Mouse (Mus musculus) erythroblast, embryonic 14.5 days (primary cell): Measurements from ENCODE around the gene Zfp384. TPM values are rescaled to one million over a fixed set of nuclear protein-coding genes. Genes with fewer than 3 reads are reported as not detected.
"Not testable (repeated sequence)": the region's sequence is repeated elsewhere in the genome, so short reads cannot be mapped to it uniquely, and the experiment has no call there.

ENCODE experiments used
- H3K27me3 ChIP-seq: 2 replicates; pipeline ENCODE4 v1.6.1; 2012; ENCODE audit warnings: inconsistent platforms; ENCODE audit not compliant: control insufficient read depth
- H3K36me3 ChIP-seq: 2 replicates; pipeline ENCODE4 v1.6.1; 2012; ENCODE audit warnings: mild to moderate bottlenecking, inconsistent platforms; ENCODE audit not compliant: control insufficient read depth
- H3K4me1 ChIP-seq: 2 replicates; pipeline ENCODE4 v1.6.1; 2012; ENCODE audit warnings: inconsistent platforms; ENCODE audit not compliant: control insufficient read depth
- H3K4me3 ChIP-seq: replicated peaks from 2 replicates; pipeline ENCODE3; 2012; ENCODE audit warnings: moderate library complexity, mild to moderate bottlenecking, inconsistent platforms
- H3K9me3 ChIP-seq: 2 replicates; pipeline ENCODE4 v1.6.1; 2012; ENCODE audit warnings: low read length, inconsistent platforms, mixed read lengths; ENCODE audit not compliant: control insufficient read depth
- GATA1 ChIP-seq: IDR thresholded peaks from 2 replicates; pipeline ENCODE4 v1.6.1; 2012; ENCODE audit warnings: low read length, inconsistent platforms, mixed read lengths
- TAL1 ChIP-seq: IDR thresholded peaks from 3 replicates; pipeline ENCODE4 v1.6.1; 2012; ENCODE audit warnings: low read length, inconsistent platforms, mixed read lengths
- polyA plus RNA-seq: library from polyadenylated mRNA; stranded (reverse); fragments of >175 nt; gene quantifications from 2 replicates; pipeline ENCODE4 v1.2.3, GENCODE M21; 2012

Zfp384 gene
- polyA plus RNA-seq, 1 experiment = 3.9 TPM

GRCm38 (mm10) chr6:125040221-125040620, 31.3 kb downstream of the Zfp384 start:
- no peaks in the 10 kb centered on the region for H3K27me3 ChIP-seq
- peak overlapping the region; percentile 90 for H3K4me3 ChIP-seq
- peaks cover 6% of the 10 kb centered on the region; the same call in 1 of the 2 replicates for H3K9me3 ChIP-seq
- peaks cover 58% of the 10 kb centered on the region for H3K36me3 ChIP-seq
- TF ChIP-seq GATA1 (no peak), TAL1 (no peak)
- peaks cover 42% of the 10 kb centered on the region for H3K4me1 ChIP-seq

- Histone ChIP-seq H3K36me3 (peaks cover 57% of the 10 kb centered on the region), H3K9me3 (peaks cover 6% of the 10 kb centered on the region; the same call in 1 of the 2 replicates), H3K4me1 (peaks cover 42% of the 10 kb centered on the region), H3K27me3 (no peaks in the 10 kb centered on the region), H3K4me3 (peak overlapping the region; percentile 90)
- TF ChIP-seq TAL1 = no peak
- no peak for TF ChIP-seq GATA1
These were observed 32.1 kb downstream of the Zfp384 start for GRCm38 (mm10) chr6:125041047-125041446.

GRCm38 (mm10) chr6:125042081-125042480, 33.1 kb downstream of the Zfp384 start:
- H3K9me3 ChIP-seq = peaks cover 6% of the 10 kb centered on the region; the same call in 1 of the 2 replicates
- TF ChIP-seq GATA1 (no peak), TAL1 (no peak)
- H3K36me3 ChIP-seq = peaks cover 57% of the 10 kb centered on the region
- H3K4me3 ChIP-seq = peak overlapping the region; percentile 6
- peaks cover 46% of the 10 kb centered on the region for H3K4me1 ChIP-seq
- H3K27me3 ChIP-seq = no peaks in the 10 kb centered on the region

- Histone ChIP-seq H3K27me3 (no peaks in the 10 kb centered on the region), H3K4me3 (no peak overlapping the region), H3K9me3 (no peaks in the 10 kb centered on the region), H3K4me1 (peaks cover 30% of the 10 kb centered on the region), H3K36me3 (peaks cover 83% of the 10 kb centered on the region)
- TF ChIP-seq TAL1 = no peak
- no peak for TF ChIP-seq GATA1
These were observed 37.7 kb downstream of the Zfp384 start for GRCm38 (mm10) chr6:125046691-125047090.

- no peak for TF ChIP-seq GATA1
- no peak for TF ChIP-seq TAL1
- Histone ChIP-seq H3K36me3 (peaks cover 88% of the 10 kb centered on the region), H3K4me3 (no peak within 1 kb of the TSS), H3K27me3 (no peaks in the 10 kb centered on the region), H3K9me3 (no peaks in the 10 kb centered on the region), H3K4me1 (peaks cover 19% of the 10 kb centered on the region)
These were observed 40.7 kb downstream of the Zfp384 start, which contains the start of gene Acrbp for GRCm38 (mm10) chr6:125049678-125050077. Acrbp (plus strand) TSS chr6:125049689.

- TF ChIP-seq TAL1 (no peak), GATA1 (no peak)
- H3K4me1 ChIP-seq = peaks cover 19% of the 10 kb centered on the region
- H3K9me3 ChIP-seq = no peaks in the 10 kb centered on the region
- no peak overlapping the region for H3K4me3 ChIP-seq
- H3K27me3 ChIP-seq = no peaks in the 10 kb centered on the region
- peaks cover 76% of the 10 kb centered on the region for H3K36me3 ChIP-seq
These were observed 42.3 kb downstream of the Zfp384 start for GRCm38 (mm10) chr6:125051237-125051636.

- Histone ChIP-seq H3K4me3 (no peak overlapping the region), H3K4me1 (peaks cover 55% of the 10 kb centered on the region), H3K27me3 (no peaks in the 10 kb centered on the region), H3K9me3 (no peaks in the 10 kb centered on the region), H3K36me3 (no peaks in the 10 kb centered on the region)
- no peak for TF ChIP-seq TAL1
These were observed 52.5 kb downstream of the Zfp384 start for GRCm38 (mm10) chr6:125061493-125061892.

GRCm38 (mm10) chr6:125062511-125062910, 53.6 kb downstream of the Zfp384 start:
- no peak overlapping the region for H3K4me3 ChIP-seq
- H3K36me3 ChIP-seq = no peaks in the 10 kb centered on the region
- TF ChIP-seq GATA1 (no peak), TAL1 (no peak)
- peaks cover 62% of the 10 kb centered on the region for H3K4me1 ChIP-seq
- no peaks in the 10 kb centered on the region for H3K27me3 ChIP-seq
- H3K9me3 ChIP-seq = no peaks in the 10 kb centered on the region

- Histone ChIP-seq H3K27me3 (no peaks in the 10 kb centered on the region), H3K9me3 (no peaks in the 10 kb centered on the region), H3K4me1 (peaks cover 62% of the 10 kb centered on the region), H3K36me3 (no peaks in the 10 kb centered on the region), H3K4me3 (no peak overlapping the region)
- TF ChIP-seq GATA1 (no peak), TAL1 (no peak)
These were observed 55.0 kb downstream of the Zfp384 start for GRCm38 (mm10) chr6:125063906-125064305.

- H3K4me3 ChIP-seq, H3K9me3 ChIP-seq, H3K36me3 ChIP-seq, H3K27me3 ChIP-seq: not testable (repeated sequence)
- peaks cover 69% of the 10 kb centered on the region for H3K4me1 ChIP-seq
These were observed 56.3 kb downstream of the Zfp384 start for GRCm38 (mm10) chr6:125065223-125065622.
